Mouse (Mus musculus): Measurements from ENCODE around the gene Dytn.
"Not testable (repeated sequence)": the region's sequence is repeated elsewhere in the genome, so short reads cannot be mapped to it uniquely, and the experiment has no call there.

Dytn gene

GRCm38 (mm10) chr1:63686827-63687226, at the start of gene Dytn:
TSS of gene Dytn (minus strand) at chr1:63686927.
- no peak for DNase-seq (ENCODE audit: low read depth, low spot score)

- peak; percentile 94 for DNase-seq (ENCODE audit: low read depth, low spot score)
Measured at GRCm38 (mm10) chr1:63730240-63730771, 43.6 kb upstream of the Dytn start, which contains the start of the genes Mdh1b and Fastkd2. TSS of gene Mdh1b (minus strand) at chr1:63730318. TSS of gene Fastkd2 (plus strand) at chr1:63730614.

- DNase-seq (ENCODE audit: low read depth, low spot score), result no peak
Measured at GRCm38 (mm10) chr1:63729796-63730195, 43.1 kb upstream of the Dytn start.

GRCm38 (mm10) chr1:63720161-63720560, 33.4 kb upstream of the Dytn start:
- DNase-seq (ENCODE audit: low read depth, low spot score), result no peak

- DNase-seq (ENCODE audit: low read depth, low spot score), result no peak
Measured at GRCm38 (mm10) chr1:63708876-63709275, 22.1 kb upstream of the Dytn start.

- no peak for DNase-seq (ENCODE audit: low read depth, low spot score)
Measured at GRCm38 (mm10) chr1:63705733-63706132, 19.0 kb upstream of the Dytn start.

- DNase-seq (ENCODE audit: low read depth, low spot score), result no peak
Measured at GRCm38 (mm10) chr1:63696861-63697260, 10.1 kb upstream of the Dytn start.

- DNase-seq (ENCODE audit: low read depth, low spot score), result no peak
Measured at GRCm38 (mm10) chr1:63675975-63676374, 10.8 kb downstream of the Dytn start.

GRCm38 (mm10) chr1:63668852-63669160, 17.9 kb downstream of the Dytn start:
- DNase-seq (ENCODE audit: low read depth, low spot score), result peak; percentile 17

- DNase-seq (ENCODE audit: low read depth, low spot score), result no peak
Measured at GRCm38 (mm10) chr1:63667949-63668851, 18.5 kb downstream of the Dytn start.

- DNase-seq (ENCODE audit: low read depth, low spot score), result no peak
Measured at GRCm38 (mm10) chr1:63667201-63667948, 19.4 kb downstream of the Dytn start.

- no peak for DNase-seq (ENCODE audit: low read depth, low spot score)
Measured at GRCm38 (mm10) chr1:63666089-63666488, 20.6 kb downstream of the Dytn start.

- peak; percentile 53 for DNase-seq (ENCODE audit: low read depth, low spot score)
Measured at GRCm38 (mm10) chr1:63659591-63659990, 27.1 kb downstream of the Dytn start.

- DNase-seq (ENCODE audit: low read depth, low spot score), result peak; percentile 52
Measured at GRCm38 (mm10) chr1:63658016-63658415, 28.7 kb downstream of the Dytn start.

- no peak for DNase-seq (ENCODE audit: low read depth, low spot score)
Measured at GRCm38 (mm10) chr1:63639921-63640320, 46.8 kb downstream of the Dytn start.

- not testable (repeated sequence) for DNase-seq (ENCODE audit: low read depth, low spot score)
Measured at GRCm38 (mm10) chr1:63630390-63630789, 56.3 kb downstream of the Dytn start.

- no peak for DNase-seq (ENCODE audit: low read depth, low spot score)
Measured at GRCm38 (mm10) chr1:63628211-63628610, 58.5 kb downstream of the Dytn start.

- DNase-seq (ENCODE audit: low read depth, low spot score), result no peak
Measured at GRCm38 (mm10) chr1:63615668-63616067, 71.1 kb downstream of the Dytn start, which contains the start of gene Gm39653. TSS of gene Gm39653 (plus strand) at chr1:63615968.

GRCm38 (mm10) chr1:63614594-63614993, 72.1 kb downstream of the Dytn start:
- no peak for DNase-seq (ENCODE audit: low read depth, low spot score)

- no peak for DNase-seq (ENCODE audit: low read depth, low spot score)
Measured at GRCm38 (mm10) chr1:63609613-63610012, 77.1 kb downstream of the Dytn start.

GRCm38 (mm10) chr1:63603870-63604500, 82.7 kb downstream of the Dytn start:
- no peak for DNase-seq (ENCODE audit: low read depth, low spot score)

GRCm38 (mm10) chr1:63586869-63587268, 99.9 kb downstream of the Dytn start:
- no peak for DNase-seq (ENCODE audit: low read depth, low spot score)

Data from CD4-positive helper T cell, adult 2 months (primary cell).